Mouse (Mus musculus) lung, embryonic 16.5 days (tissue): Measurements from ENCODE around the gene Tfdp2. TPM values are rescaled to one million over a fixed set of nuclear protein-coding genes. Genes with fewer than 3 reads are reported as not detected.
A peak's percentile ranks its signal among the peaks of the same experiment; 100 is the strongest.

Source experiments
- ATAC-seq: fragments of 200-750 bp; cut with Nextera tagmentation; 2 replicates; pipeline ENCODE4 v1.8.0; 2017; ENCODE audit warnings: low read depth, mild to moderate bottlenecking, moderate library complexity
- H3K27ac ChIP-seq: fragments of 300-500 bp; sonication (generic); 2 replicates; pipeline ENCODE4 v1.5.1; 2014; ENCODE audit warnings: mild to moderate bottlenecking, control low read depth, low read length
- H3K27me3 ChIP-seq: fragments of 300-500 bp; sonication (generic); 2 replicates; pipeline ENCODE4 v1.6.1; 2014; ENCODE audit warnings: low read depth, low read length, mixed read lengths; ENCODE audit not compliant: control insufficient read depth, insufficient read depth
- H3K36me3 ChIP-seq: fragments of 300-500 bp; sonication (generic); 2 replicates; pipeline ENCODE4 v1.6.1; 2014; ENCODE audit warnings: low read length; ENCODE audit not compliant: control insufficient read depth, insufficient read depth
- H3K4me1 ChIP-seq: fragments of 300-500 bp; sonication (generic); replicated peaks from 2 replicates; pipeline ENCODE4 v1.6.1; 2014; ENCODE audit warnings: low read length, mixed read lengths; ENCODE audit not compliant: control insufficient read depth, insufficient read depth
- H3K4me2 ChIP-seq: fragments of 300-500 bp; sonication (generic); 2 replicates; pipeline ENCODE4 v1.6.1; 2014; ENCODE audit warnings: low read depth, low read length, control low read depth
- H3K4me3 ChIP-seq: fragments of 300-500 bp; sonication (generic); 2 replicates; pipeline ENCODE4 v1.5.1; 2014; ENCODE audit warnings: mild to moderate bottlenecking, low read length, control low read depth
- H3K9ac ChIP-seq: fragments of 300-500 bp; sonication (generic); 2 replicates; pipeline ENCODE4 v1.6.1; 2014; ENCODE audit warnings: low read length, control low read depth
- H3K9me3 ChIP-seq: fragments of 300-500 bp; sonication (generic); 2 replicates; pipeline ENCODE4 v1.6.1; 2016; ENCODE audit warnings: low read length; ENCODE audit not compliant: control insufficient read depth
- WGBS: fragments of 180-500 bp; shearing (Covaris S2); extraction: QIAGEN DNeasy Blood & Tissue Kit; methylation state at CpG from one replicate; pipeline ENCODE4 v1.1.7; 2014; 5-methylcytosine and 5-hydroxymethylcytosine counted together
- polyA plus RNA-seq: library from polyadenylated mRNA; unstranded; fragments of >200 nt; fragmentation: Nextera tagmentation; extraction: Ambion mirVana; gene quantifications from 2 replicates; pipeline ENCODE4 v1.2.1, GENCODE M21; 2015

Gene Tfdp2
- polyA plus RNA-seq, 1 experiment from 2014 or later: 39.2 TPM

DNA sequence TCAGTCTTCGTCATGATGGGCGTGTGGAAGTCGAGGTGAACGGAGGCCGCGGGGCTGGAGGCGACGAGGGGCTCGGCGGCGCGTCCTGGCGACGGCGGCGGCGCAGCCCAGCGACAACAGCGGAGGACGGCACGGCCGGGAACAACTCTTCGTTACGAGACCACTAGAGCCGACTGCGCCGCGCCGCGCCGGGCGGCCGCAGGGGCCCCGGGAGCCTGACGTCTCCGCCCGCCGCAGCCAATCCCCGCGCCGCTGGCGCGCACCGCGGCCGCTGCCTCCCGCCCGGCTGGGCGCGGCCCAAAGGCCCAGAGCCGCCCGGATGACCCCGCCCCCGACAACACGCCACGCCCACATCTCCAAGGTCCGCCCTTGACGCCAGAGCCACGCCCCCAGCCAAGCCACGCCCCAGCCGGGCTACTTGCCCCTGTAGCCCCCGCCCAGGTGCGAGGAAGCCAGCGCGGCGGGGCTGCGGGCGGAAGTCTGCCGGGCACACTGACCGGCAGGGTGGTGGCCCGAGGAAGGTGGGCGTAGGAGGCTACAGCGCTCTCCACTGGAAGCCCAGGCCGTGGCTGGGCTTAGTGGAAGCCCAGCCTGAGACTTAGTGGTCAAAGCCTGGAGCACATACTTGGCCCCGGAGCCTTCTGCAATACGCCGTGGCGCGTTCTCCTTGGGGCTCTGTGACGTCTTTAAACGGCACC, 168.2 kb downstream of the Tfdp2 start, which contains the start of gene Atp1b3:
Gene Atp1b3, minus strand, starts transcription at position 302 of the 698 bp plus-strand sequence.
- peak; percentile 99 for ATAC-seq
- H3K4me3 ChIP-seq: peak within 1 kb of the TSS; percentile 88
- H3K9ac ChIP-seq: peak within 1 kb of the TSS; percentile 87
- H3K36me3 ChIP-seq: no peaks in the 10 kb centered on the region
- peak within 1 kb of the TSS; percentile 76 for H3K4me2 ChIP-seq
- H3K4me1 ChIP-seq: peaks cover 17% of the 10 kb centered on the region
- peak within 1 kb of the TSS; percentile 96 for H3K27ac ChIP-seq
- no peaks in the 10 kb centered on the region for H3K9me3 ChIP-seq
- WGBS: under 1% methylated on average over 31 of the region's 81 CpGs
- no peaks in the 10 kb centered on the region for H3K27me3 ChIP-seq

DNA sequence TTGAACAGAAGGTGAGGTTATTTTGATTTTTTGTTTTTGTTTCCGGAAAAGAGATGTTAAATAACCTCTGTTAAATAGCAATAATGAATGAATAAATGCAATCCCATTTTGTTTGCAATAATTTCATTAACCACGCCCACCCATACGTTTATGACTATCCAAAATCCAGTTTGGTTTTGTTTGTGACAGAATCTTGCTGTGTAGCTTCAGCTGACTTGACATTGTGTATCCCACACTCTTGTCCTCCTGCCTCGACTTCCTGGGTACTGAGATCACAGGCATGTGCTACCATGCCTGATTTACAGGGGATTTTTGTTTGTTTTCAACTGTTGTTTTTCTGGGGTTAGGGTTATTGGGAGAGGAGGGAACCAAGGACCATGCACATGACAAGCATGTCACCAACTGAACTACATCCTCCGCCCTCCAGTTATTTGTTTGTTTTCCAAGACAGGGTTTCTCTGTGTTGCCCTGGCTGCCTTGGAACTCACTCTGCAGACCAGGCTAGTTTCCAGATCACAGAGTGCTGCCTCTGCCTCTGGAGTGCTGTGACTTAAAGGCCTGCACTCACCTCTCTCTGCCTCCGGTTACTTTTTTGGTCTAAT, 169.3 kb downstream of the Tfdp2 start:
- no peak overlapping the region for H3K4me2 ChIP-seq
- H3K9ac ChIP-seq: no peak overlapping the region
- H3K4me3 ChIP-seq: no peak overlapping the region
- no peaks in the 10 kb centered on the region for H3K9me3 ChIP-seq
- H3K27me3 ChIP-seq: no peaks in the 10 kb centered on the region
- no peak for ATAC-seq
- H3K36me3 ChIP-seq: no peaks in the 10 kb centered on the region
- no peak overlapping the region for H3K27ac ChIP-seq
- 56% methylated on average over 6 of the region's 6 CpGs for WGBS
- H3K4me1 ChIP-seq: peaks cover 17% of the 10 kb centered on the region

DNA sequence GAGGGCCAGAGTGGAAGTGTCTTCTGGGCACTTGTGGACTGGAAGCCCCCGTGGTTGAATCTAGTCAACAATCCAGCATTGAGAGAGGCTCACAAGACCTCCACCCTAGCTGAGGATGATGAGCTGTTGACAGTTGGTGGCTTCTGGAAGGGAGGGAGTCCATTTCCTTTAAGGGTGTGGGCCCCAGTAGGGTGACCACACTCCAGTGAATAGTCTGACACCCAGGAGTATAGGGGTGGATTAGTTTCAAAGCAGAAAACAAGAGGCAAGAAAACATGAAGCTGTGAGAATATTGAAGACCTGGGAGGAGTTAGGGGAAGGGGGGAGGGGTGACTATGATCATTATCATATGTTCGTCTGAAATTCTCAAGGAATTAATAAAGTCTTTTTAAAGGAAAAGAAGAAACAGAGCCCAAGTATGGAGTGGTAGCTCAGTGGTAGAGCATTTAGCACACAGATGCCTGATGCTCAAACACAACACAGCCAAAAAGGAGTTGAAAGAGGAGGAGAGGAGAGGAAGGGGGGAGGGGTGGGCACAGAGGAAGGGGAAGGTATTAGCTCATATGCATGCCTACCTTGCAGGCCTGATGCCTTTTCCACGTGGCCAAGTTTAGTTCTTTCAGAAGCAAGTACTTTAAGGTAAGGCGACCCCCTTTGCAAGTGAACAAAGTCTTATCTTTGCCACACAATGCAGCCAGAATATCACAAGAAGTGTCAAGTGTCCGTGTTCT, 173.7 kb downstream of the Tfdp2 start:
- 0 out of 2 replicates have a peak, but pooled peaks have one; percentile 18 for ATAC-seq
- Histone ChIP-seq H3K4me1 (no peaks in the 10 kb centered on the region), H3K4me3 (no peak overlapping the region), H3K4me2 (no peak overlapping the region), H3K9me3 (no peaks in the 10 kb centered on the region), H3K27ac (no peak overlapping the region), H3K9ac (no peak overlapping the region), H3K36me3 (no peaks in the 10 kb centered on the region), H3K27me3 (no peaks in the 10 kb centered on the region)
- 29% methylated on average over 5 of the region's 5 CpGs for WGBS

DNA sequence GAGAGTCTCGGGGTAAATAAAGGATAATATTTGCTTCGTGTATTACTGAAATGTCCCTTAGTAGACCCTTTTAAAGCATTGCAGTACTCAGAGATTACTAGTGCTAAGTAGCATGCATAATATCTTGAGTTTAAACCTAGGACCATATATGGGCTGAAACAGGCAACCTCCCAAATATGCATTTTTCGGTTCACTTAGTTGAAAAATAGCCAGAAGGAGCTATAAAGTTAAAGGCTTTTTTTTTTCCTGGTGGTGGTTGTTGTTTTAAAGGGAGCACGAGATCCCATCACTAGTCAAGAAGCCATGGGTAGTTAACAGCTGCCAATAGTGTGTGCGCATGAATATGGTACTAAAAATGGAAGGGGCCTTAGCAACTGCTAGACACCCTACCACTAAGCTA, 175.0 kb downstream of the Tfdp2 start:
- WGBS: 62% methylated on average over 5 of the region's 5 CpGs
- Histone ChIP-seq H3K9ac (no peak overlapping the region), H3K27me3 (no peaks in the 10 kb centered on the region), H3K4me3 (no peak overlapping the region), H3K36me3 (no peaks in the 10 kb centered on the region), H3K4me1 (no peaks in the 10 kb centered on the region), H3K4me2 (no peak overlapping the region), H3K27ac (no peak overlapping the region), H3K9me3 (no peaks in the 10 kb centered on the region)
- peak; percentile 38; the same call in 1 of the 2 replicates for ATAC-seq

Other genes starting within 250 kb of the Tfdp2 start
- gene Xrn1, start 241.5 kb upstream of the Tfdp2 start, polyA plus RNA-seq: 15.4 and 17.1 TPM in 2 replicates
- gene Gk5, start 76.9 kb upstream of the Tfdp2 start, polyA plus RNA-seq: 3.3 and 3.7 TPM in 2 replicates
- 177 and 188 TPM in 2 replicates for gene Atp1b3, start 168.2 kb downstream of the Tfdp2 start, polyA plus RNA-seq